Mouse (Mus musculus) E14TG2a.4 (cell line): ENCODE measurements around the gene Il1r1.

Experiments
- CTCF ChIP-seq: conservative IDR thresholded peaks from 2 replicates; pipeline ENCODE4 v1.5.1; 2014; ENCODE audit warnings: low read length
- NANOG ChIP-seq: IDR thresholded peaks from 2 replicates; pipeline ENCODE4 v1.6.1; 2014; ENCODE audit warnings: borderline replicate concordance, low read length, mixed read lengths

GRCm38 (mm10) chr1:40282394-40282793 lies 57.5 kb downstream of the Il1r1 start:
- TF ChIP-seq CTCF (no peak), NANOG (no peak)
